Mouse (Mus musculus) heart, postnatal 0 days (tissue): ENCODE data around the gene Rapgef1.

Experiments
- CTCF ChIP-seq: IDR thresholded peaks from 2 replicates; pipeline ENCODE4 v1.5.1; 2016; ENCODE audit warnings: antibody characterized with exemption, control low read depth, low read depth
- EP300 ChIP-seq: IDR thresholded peaks from 2 replicates; pipeline ENCODE4 v1.6.1; 2016; ENCODE audit warnings: antibody characterized with exemption, low read depth

- TF ChIP-seq CTCF (no peak), EP300 (no peak)
Measured at GRCm38 (mm10) chr2:29770162-29770561, 150.6 kb downstream of the Rapgef1 start.
